Mouse (Mus musculus) left cerebral cortex, postnatal 25 days (tissue): ENCODE measurements around the gene Atad2b. TPM values are rescaled to one million over a fixed set of nuclear protein-coding genes. Genes with fewer than 3 reads are reported as not detected.
"Not testable (repeated sequence)": the region's sequence is repeated elsewhere in the genome, so short reads cannot be mapped to it uniquely, and the experiment has no call there.

Experiments used
- DNase-seq, 2 experiments: peaks; one replicate each; pipeline ENCODE4 v3.0.0; 2022; ENCODE audit warnings: low spot score in 2 of 2, mixed read lengths in 1 of 2
- intact Hi-C: fragments of 180-260 bp; cut with DNase I; formaldehyde crosslinking; loops from one replicate; pipeline ENCODE4 v1.15.1; 2025
- total RNA-seq, 2 experiments: library from RNA; stranded (reverse); gene quantifications; 2 replicates each; pipeline ENCODE4 v1.2.3; 2021

The Atad2b gene
- total RNA-seq, 2 experiments from 2014 or later: 25.6 to 33.2 TPM

- intact Hi-C loops: no loop called here
These were observed 9.9 kb upstream of the Atad2b start, which contains the start of gene Ubxn2a for GRCm38 (mm10) chr12:4906951-4907906. TSS of gene Ubxn2a (minus strand) at chr12:4907705.

GRCm38 (mm10) chr12:4908391-4908790 is 8.8 kb upstream of the Atad2b start:
- intact Hi-C loops: no loop called here
- no peak for DNase-seq

More at GRCm38 (mm10) chr12:4906951-4907906, 9.9 kb upstream of the Atad2b start, which contains the start of gene Ubxn2a:
- peak; percentile 95 for DNase-seq

GRCm38 (mm10) chr12:4910496-4910895 is 6.7 kb upstream of the Atad2b start:
- DNase-seq, intact Hi-C loops: not testable (repeated sequence)

GRCm38 (mm10) chr12:4911716-4912115 is 5.4 kb upstream of the Atad2b start:
- DNase-seq: no peak
- intact Hi-C loops: no loop called here

GRCm38 (mm10) chr12:4914441-4914840 is 2.7 kb upstream of the Atad2b start:
- intact Hi-C loops: no loop called here
- DNase-seq: no peak

GRCm38 (mm10) chr12:4914944-4915343 is 2.2 kb upstream of the Atad2b start:
- intact Hi-C loops: loop anchor here (5.0 kb wide), 3 partner anchors 57 to 323 kb away; partner anchors contain the start of genes Fkbp1b, Gm3625, Itsn2 and Wdcp

GRCm38 (mm10) chr12:4917805-4918591 is 845 bp downstream of the Atad2b start:
- DNase-seq: peak; percentile 57 to 80
- intact Hi-C loops: loop anchor here (5.0 kb wide), 3 partner anchors 54 to 326 kb away; partner anchors contain the start of genes Fkbp1b, Gm3625, Itsn2 and Wdcp

More at GRCm38 (mm10) chr12:4914944-4915343, 2.2 kb upstream of the Atad2b start:
- DNase-seq: no peak

GRCm38 (mm10) chr12:4928197-4928596 is 11.0 kb downstream of the Atad2b start:
- no peak for DNase-seq
- intact Hi-C loops: no loop called here

- intact Hi-C loops: no loop called here
- DNase-seq: no peak
These were observed 13.8 kb downstream of the Atad2b start for GRCm38 (mm10) chr12:4930820-4931548.

GRCm38 (mm10) chr12:4952272-4952671 is 35.1 kb downstream of the Atad2b start:
- DNase-seq: no peak
- intact Hi-C loops: no loop called here

- intact Hi-C loops: no loop called here
- peak in 1 of 2 experiments; percentile 18 for DNase-seq
These were observed 36.0 kb downstream of the Atad2b start for GRCm38 (mm10) chr12:4953156-4953555.

GRCm38 (mm10) chr12:4972939-4973338 is 55.8 kb downstream of the Atad2b start:
- intact Hi-C loops: loop anchor here (5.0 to 10.0 kb wide), 2 partner anchors 56 to 278 kb away; partner anchors contain the start of gene Atad2b
- DNase-seq: peak; percentile 69 to 74

- intact Hi-C loops: loop anchor here (10.0 kb wide), 1 partner anchor 284 kb away; no protein-coding TSS in a partner anchor
- no peak for DNase-seq
These were observed 61.2 kb downstream of the Atad2b start for GRCm38 (mm10) chr12:4978324-4978723.

- DNase-seq: no peak
- intact Hi-C loops: no loop called here
These were observed 79.8 kb downstream of the Atad2b start for GRCm38 (mm10) chr12:4996981-4997380.

GRCm38 (mm10) chr12:5005338-5005737 is 88.2 kb downstream of the Atad2b start:
- intact Hi-C loops: no loop called here
- DNase-seq: peak in 1 of 2 experiments; percentile 61

- DNase-seq, intact Hi-C loops: not testable (repeated sequence)
These were observed 88.6 kb downstream of the Atad2b start for GRCm38 (mm10) chr12:5005776-5006175.

- intact Hi-C loops: not testable (repeated sequence)
These were observed 91.5 kb downstream of the Atad2b start for GRCm38 (mm10) chr12:5008638-5009037.

GRCm38 (mm10) chr12:5025226-5025861 is 108.2 kb downstream of the Atad2b start:
- DNase-seq: peak; percentile 31 to 42
- intact Hi-C loops: loop anchor here (5.0 kb wide), 1 partner anchor 112 kb away; no protein-coding TSS in a partner anchor

More at GRCm38 (mm10) chr12:5008638-5009037, 91.5 kb downstream of the Atad2b start:
- not testable (repeated sequence) for DNase-seq
